Mouse (Mus musculus): ENCODE data around the gene Fam126a.

- no peak for TF ChIP-seq POLR2A (IDR thresholded peaks at IDR 0.05; ENCODE audit: extremely low read depth, insufficient read depth, low read length)
- no peak for TF ChIP-seq CTCF (IDR thresholded peaks at IDR 0.05; ENCODE audit: extremely low read depth, insufficient read depth, low read length)
Measured at GRCm38 (mm10) chr5:23902221-23902620, 128.3 kb downstream of the Fam126a start.

Measured in cortical plate, adult 2 months (tissue).